Mouse (Mus musculus): ENCODE measurements around the gene Arhgap6.

DNA sequence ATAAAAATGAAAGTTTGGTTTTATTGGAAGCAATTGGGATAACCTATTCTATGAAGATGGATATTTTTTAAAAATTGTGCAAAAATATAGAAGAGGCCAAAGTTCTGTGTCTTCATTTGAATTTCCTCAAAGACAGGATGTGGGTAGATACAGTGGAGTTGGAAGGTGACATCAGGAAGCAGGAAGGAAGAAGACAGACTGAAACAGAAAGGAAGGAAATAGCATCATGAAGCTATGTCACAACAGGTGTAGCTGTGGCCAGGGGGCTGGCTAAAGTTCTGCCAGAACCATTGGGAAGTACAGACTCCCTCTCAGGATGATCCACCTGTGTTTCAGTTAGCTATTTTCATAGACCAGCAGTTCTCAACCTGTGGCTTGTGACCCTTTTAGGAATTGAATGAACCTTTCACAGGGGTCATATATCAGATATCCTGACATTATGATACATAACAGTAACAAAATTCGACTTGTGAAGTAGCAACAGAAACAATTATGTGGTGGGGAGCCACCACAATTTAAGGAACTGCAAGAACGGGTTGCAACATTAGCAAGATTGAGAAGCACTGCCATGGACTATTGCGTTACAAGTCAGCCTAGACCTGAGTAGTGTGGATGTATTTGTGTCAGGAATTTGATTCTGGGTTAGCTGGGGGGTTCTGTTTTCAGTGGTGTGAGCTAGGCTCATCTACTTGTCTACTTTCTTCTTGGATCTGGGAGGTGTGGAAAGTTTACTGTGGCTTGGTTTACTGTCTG is 15.8 kb downstream of the Arhgap6 start:
- no peak for TF ChIP-seq POLR2A (IDR thresholded peaks at IDR 0.05; ENCODE audit: borderline replicate concordance, insufficient read depth, low read length)
- no peak for TF ChIP-seq CTCF (IDR thresholded peaks at IDR 0.05; ENCODE audit: borderline replicate concordance, insufficient read depth, low read depth, low read length)
